8 mouse cellular contexts compared by ENCODE assay signal in genomic region chr4:136741840-136742239, GRCm38 (mm10).
A peak's percentile ranks its signal among the peaks of the same experiment; 100 is the strongest.
DNase-seq lines count a peak whose midpoint lies in the region; ATAC-seq and TF ChIP-seq lines count a peak whose summit lies in the region.

No protein-coding gene starts in this region.

- H3K9ac ChIP-seq in heart, embryonic 15.5 days, result no peak overlapping the region

- ATAC-seq in heart, embryonic 15.5 days (replicated peaks; ENCODE audit: insufficient number of reproducible peaks, insufficient read depth, low FRiP score, low read depth), result no peak

- intact Hi-C loops in left cerebral cortex, adult 2 months (cut with DNase I), result loop anchor here (5.0 kb wide), 1 partner anchor 50 kb away; no protein-coding TSS in a partner anchor

- WGBS in heart, embryonic 15.5 days, result 71% methylated on average over 14 of the region's 14 CpGs

- no peaks in the 10 kb centered on the region for H3K9me3 ChIP-seq in heart, embryonic 15.5 days (replicated peaks)

- TF ChIP-seq CTCF in left cerebral cortex, adult 2 months (IDR thresholded peaks at IDR 0.05), result no peak

- peaks cover 44% of the 10 kb centered on the region for H3K4me1 ChIP-seq in heart, embryonic 15.5 days (replicated peaks)

- DNase-seq in lung, postnatal 10 days, result peak; percentile 31
- DNase-seq in lung, postnatal 25 days (ENCODE audit: low spot score), result no peak
- peak; percentile 77 to 87 for DNase-seq in left cerebral cortex, adult 2 months (ENCODE audit: extremely low spot score in 1 of 2, low spot score in 2 of 2)
- DNase-seq in right cerebral cortex, postnatal 25 days, result peak; percentile 91
- no peak for DNase-seq in ovary, postnatal 10 days (ENCODE audit: low spot score)
- no peak for DNase-seq in thymus, adult 18-20 months
- DNase-seq in kidney, postnatal 10 days, result no peak

- peaks cover 7% of the 10 kb centered on the region for H3K27me3 ChIP-seq in heart, embryonic 15.5 days

- no peak overlapping the region for H3K4me3 ChIP-seq in heart, embryonic 15.5 days
- no peak overlapping the region for H3K4me3 ChIP-seq in left cerebral cortex, adult 2 months

- H3K27ac ChIP-seq in heart, embryonic 15.5 days, result 0 out of 2 replicates have a peak overlapping the region, but pooled peaks have one; percentile 4
- H3K27ac ChIP-seq in left cerebral cortex, adult 2 months, result peak overlapping the region; percentile 93

- no peaks in the 10 kb centered on the region for H3K36me3 ChIP-seq in heart, embryonic 15.5 days

- no peak overlapping the region for H3K4me2 ChIP-seq in heart, embryonic 15.5 days

Comparison
In these comparisons a context has a peak if more than half of its experiments do, and no peak if none do; other contexts are left out.
1. DNase-seq: peak in lung, postnatal 10 days (single experiment), left cerebral cortex, adult 2 months (2 of 2) and right cerebral cortex, postnatal 25 days (single experiment); none in lung, postnatal 25 days (single experiment), ovary, postnatal 10 days (single experiment), thymus, adult 18-20 months (0 of 2) and kidney, postnatal 10 days (single experiment).